Mouse (Mus musculus) right cerebral cortex, postnatal 14 days (tissue): Measurements from ENCODE around the gene Lsm14b.

Experiments used
- DNase-seq: peaks from one replicate; pipeline ENCODE4 v3.0.0; 2022

Gene Lsm14b

GRCm38 (mm10) chr2:180063338-180064131 is 38.7 kb downstream of the Lsm14b start:
- no peak for DNase-seq

GRCm38 (mm10) chr2:180069770-180070480 is 45.1 kb downstream of the Lsm14b start:
- DNase-seq = no peak

- DNase-seq = peak; percentile 96
Observed at GRCm38 (mm10) chr2:180070481-180071453, 46.0 kb downstream of the Lsm14b start, which contains the start of gene Mtg2. Mtg2 (plus strand) TSS chr2:180070588.

- no peak for DNase-seq
Observed at GRCm38 (mm10) chr2:180071671-180072070, 46.9 kb downstream of the Lsm14b start.

- no peak for DNase-seq
Observed at GRCm38 (mm10) chr2:180072886-180073285, 48.1 kb downstream of the Lsm14b start.

- DNase-seq = no peak
Observed at GRCm38 (mm10) chr2:180077622-180078021, 52.8 kb downstream of the Lsm14b start.

GRCm38 (mm10) chr2:180080680-180081079 is 55.9 kb downstream of the Lsm14b start:
- DNase-seq = no peak

GRCm38 (mm10) chr2:180083063-180083462 is 58.3 kb downstream of the Lsm14b start:
- no peak for DNase-seq

GRCm38 (mm10) chr2:180084565-180084964 is 59.8 kb downstream of the Lsm14b start:
- DNase-seq = no peak
